Mouse (Mus musculus): ENCODE measurements around the gene Sirt1.
A peak's percentile ranks its signal among the peaks of the same experiment; 100 is the strongest.

Sirt1 gene

GRCm38 (mm10) chr10:63313726-63314125, 67.8 kb downstream of the Sirt1 start:
- DNase-seq, result no peak

GRCm38 (mm10) chr10:63308582-63309366, 72.7 kb downstream of the Sirt1 start:
- peak; percentile 68 for DNase-seq

GRCm38 (mm10) chr10:63302356-63302755, 79.1 kb downstream of the Sirt1 start:
- no peak for DNase-seq

- no peak for DNase-seq
Observed at GRCm38 (mm10) chr10:63282846-63283245, 98.7 kb downstream of the Sirt1 start.

GRCm38 (mm10) chr10:63282417-63282816, 99.1 kb downstream of the Sirt1 start:
- DNase-seq, result no peak

GRCm38 (mm10) chr10:63279851-63280250, 101.7 kb downstream of the Sirt1 start:
- no peak for DNase-seq

- DNase-seq, result no peak
Observed at GRCm38 (mm10) chr10:63277010-63277409, 104.5 kb downstream of the Sirt1 start.

GRCm38 (mm10) chr10:63272868-63273267, 108.6 kb downstream of the Sirt1 start:
- DNase-seq, result no peak

- no peak for DNase-seq
Observed at GRCm38 (mm10) chr10:63272401-63272800, 109.1 kb downstream of the Sirt1 start.

Data from cerebellum, adult 8-10 months (tissue).